Mouse (Mus musculus): ENCODE data around the gene Mgat4d.
"Not testable (repeated sequence)": the region's sequence is repeated elsewhere in the genome, so short reads cannot be mapped to it uniquely, and the experiment has no call there.

Gene Mgat4d

GRCm38 (mm10) chr8:83348263-83348662, at the start of gene Mgat4d:
Gene Mgat4d, plus strand, starts transcription at chr8:83348471.
- no peak for DNase-seq

DNA sequence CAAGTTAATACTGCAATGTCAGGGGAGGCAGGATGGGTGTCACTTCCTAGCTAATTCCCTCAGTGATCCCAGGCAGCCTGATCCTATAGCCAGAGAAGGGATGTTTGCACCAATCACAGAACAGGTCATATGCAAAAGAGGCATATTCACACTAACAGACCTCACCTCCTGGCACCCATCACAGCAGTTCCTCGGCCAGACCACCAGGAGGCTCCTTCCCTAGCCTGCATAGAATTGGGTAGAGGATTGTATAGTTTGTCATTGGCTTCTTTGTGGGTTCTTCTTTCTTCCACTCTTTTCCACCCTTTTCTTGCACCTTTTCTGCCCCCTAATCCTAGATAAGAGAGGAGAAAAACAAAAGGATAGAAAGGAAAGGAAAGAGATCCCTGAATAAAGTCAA, 48.1 kb upstream of the Mgat4d start:
- peak; percentile 18 for DNase-seq

- no peak for DNase-seq
Observed at GRCm38 (mm10) chr8:83304946-83305345, 43.3 kb upstream of the Mgat4d start.

DNA sequence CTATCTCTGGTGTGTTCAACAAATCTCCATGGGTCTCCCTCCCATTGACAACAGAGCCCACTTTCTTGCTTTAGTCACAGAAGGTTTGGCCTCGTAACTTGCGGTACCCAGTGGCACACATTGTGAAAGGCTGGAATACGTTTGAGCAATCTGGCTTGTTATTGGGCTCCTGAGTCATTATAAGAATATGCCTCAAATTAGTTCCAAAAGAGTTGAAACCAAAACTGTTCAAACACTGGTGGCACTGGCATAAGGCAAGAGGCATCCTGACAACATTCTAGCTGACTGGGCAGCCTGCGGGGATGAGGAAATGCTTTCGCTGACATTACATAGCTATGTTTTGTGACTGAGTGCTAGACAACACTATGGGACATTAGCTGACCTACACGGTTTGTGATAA, 38.4 kb upstream of the Mgat4d start:
- DNase-seq: no peak

DNA sequence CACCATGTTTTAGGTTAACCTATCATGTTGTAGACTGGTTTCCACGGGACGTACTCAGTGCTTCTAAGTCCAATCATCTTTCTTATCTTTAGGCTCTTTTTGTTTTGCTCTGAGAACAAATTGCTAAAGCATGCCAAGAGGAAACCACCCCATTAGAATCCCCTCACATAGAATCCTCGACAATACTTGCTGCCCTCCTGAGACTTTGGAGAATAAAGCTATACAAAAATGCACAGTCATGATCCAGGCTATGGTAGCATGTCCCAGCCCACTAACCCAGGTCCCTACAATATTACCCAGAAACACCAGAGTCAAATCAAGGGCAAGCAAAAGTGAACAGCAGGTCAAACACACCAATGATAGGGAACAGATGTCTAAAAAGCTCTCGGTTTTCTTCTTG, 33.2 kb upstream of the Mgat4d start:
- DNase-seq: not testable (repeated sequence)

GRCm38 (mm10) chr8:83315691-83316090, 32.6 kb upstream of the Mgat4d start:
- DNase-seq: no peak

DNA sequence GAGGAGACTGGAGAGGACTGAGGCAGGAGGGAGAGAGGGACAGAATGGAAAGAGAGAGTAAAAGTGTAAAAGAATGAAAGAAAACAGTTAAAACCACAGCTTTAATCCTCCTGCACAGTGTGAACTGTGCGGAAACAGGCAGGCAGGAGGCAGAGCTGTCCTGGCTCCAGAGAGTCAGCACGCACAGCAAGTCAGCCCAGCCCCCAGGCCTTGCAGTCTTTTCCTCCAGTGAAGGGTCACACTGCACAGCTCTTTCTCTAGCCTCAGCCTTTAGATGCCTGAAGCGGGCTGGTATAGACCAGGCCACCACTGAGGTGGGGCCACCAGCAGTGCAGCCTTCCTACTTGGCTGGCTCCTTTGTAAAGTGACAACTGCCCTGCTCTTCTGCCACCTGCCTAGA, 27.7 kb upstream of the Mgat4d start:
- DNase-seq: no peak

GRCm38 (mm10) chr8:83322374-83322773, 25.9 kb upstream of the Mgat4d start:
- DNase-seq: no peak

- DNase-seq: no peak
Observed at GRCm38 (mm10) chr8:83323056-83323455, 25.2 kb upstream of the Mgat4d start.

- DNase-seq: no peak
Observed at GRCm38 (mm10) chr8:83327889-83328288, 20.4 kb upstream of the Mgat4d start.

GRCm38 (mm10) chr8:83331567-83331898, 16.7 kb upstream of the Mgat4d start:
- DNase-seq: peak; percentile 20

DNA sequence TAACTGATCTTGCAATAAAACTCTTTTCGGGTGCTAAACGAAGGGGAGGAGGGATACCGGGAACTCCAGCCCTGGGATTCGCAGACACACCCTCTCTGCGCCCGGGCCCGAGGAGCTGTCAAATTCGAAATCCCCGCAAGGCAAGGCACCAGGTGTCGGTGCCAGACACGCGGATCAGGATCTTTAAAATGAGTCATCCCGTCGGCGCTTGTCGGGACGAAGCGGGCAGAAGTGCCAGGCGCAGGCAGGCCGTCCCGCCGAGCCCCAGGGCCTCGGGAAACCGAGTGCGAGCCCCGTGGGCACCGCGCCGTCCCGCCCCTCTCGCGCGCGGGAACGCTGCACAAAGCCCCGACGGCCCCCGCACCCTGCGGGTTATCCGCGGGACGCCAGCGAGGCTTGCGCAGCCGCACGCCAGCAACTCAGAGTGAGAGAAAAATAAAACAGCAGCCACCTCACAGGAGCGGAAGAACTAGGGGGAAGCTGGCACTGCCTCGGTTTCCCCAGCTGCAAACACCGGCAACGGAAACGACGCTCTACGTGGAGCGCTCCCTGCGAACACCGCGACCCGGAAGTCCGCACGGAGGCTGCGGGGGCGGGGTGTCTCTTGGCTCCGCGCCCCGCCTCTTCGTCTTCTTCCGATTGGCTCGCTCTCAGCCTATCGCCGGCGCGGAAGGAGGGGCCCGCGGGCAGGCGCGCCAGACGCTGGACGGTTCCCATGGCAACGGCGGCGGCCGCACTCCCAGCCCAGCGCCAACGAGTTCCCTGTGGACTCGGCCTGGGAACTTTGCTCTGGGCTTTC, 16.2 kb upstream of the Mgat4d start, which contains the start of gene Elmod2:
Gene Elmod2, minus strand, starts transcription at position 588 of the 799 bp plus-strand sequence.
- peak; percentile 98 for DNase-seq

GRCm38 (mm10) chr8:83332864-83333263, 15.4 kb upstream of the Mgat4d start:
- DNase-seq: no peak

GRCm38 (mm10) chr8:83342076-83342475, 6.2 kb upstream of the Mgat4d start:
- no peak for DNase-seq

- DNase-seq: peak; percentile 31
Observed at GRCm38 (mm10) chr8:83342693-83343092, 5.6 kb upstream of the Mgat4d start.

DNA sequence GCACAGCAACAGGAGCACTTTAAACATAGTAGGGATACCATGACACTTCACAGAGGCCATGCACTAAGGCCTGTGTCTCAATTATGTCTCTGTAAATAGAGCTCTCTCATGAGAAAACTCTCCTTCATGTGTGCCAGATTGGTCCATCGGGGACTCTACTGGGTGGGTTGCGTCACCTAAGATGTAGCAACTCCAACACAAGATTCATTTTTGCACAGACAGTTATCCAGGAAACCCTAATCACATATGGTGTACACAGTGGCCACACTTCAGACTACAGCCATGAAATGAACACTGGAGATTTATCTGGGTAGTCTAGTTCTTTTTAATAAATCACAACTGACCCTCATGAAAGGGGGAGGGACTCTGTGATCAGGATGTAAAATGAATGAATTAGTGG, 3.0 kb downstream of the Mgat4d start:
- DNase-seq: no peak

- no peak for DNase-seq
Observed at GRCm38 (mm10) chr8:83363156-83363769, 15.0 kb downstream of the Mgat4d start.

DNA sequence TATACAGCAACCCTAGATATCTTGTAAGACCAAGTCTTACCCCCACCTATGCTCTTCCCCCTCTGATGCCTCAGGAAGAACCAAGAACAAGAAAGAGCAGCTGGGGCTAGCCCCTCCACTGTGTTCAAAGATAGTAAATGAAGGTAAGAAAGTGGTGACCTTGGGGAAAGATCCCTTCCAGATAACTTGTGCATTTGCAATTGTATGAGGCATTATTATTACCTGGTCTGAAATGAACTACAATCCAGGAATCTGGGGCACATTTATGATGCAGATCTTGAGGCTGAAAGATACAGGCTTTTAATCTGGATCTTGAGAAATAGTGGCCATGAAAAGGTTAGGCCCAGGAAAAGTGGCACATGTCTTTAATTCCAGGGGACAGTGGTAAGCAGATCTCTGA, 29.0 kb downstream of the Mgat4d start:
- no peak for DNase-seq

DNA sequence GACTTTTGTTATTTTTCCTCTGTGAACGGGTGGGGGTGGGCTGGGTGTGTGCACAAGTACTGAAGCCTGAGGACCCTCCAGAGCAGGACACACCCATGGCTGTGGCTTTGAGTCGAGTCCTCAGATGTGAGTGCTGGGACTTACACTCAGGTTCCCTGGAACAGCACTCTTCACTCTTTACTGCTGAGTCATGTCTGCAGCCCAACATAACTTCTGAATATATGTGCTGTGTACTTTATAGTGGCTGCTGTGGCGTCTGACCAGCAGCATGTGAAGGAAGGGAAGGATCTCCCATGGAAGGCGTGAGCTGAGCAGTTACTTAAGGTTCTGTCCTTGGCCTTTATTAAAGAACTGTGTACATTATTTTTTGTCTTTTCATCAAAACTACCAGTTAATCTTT, 31.9 kb downstream of the Mgat4d start:
- no peak for DNase-seq

- DNase-seq: no peak
Observed at GRCm38 (mm10) chr8:83381016-83381415, 32.7 kb downstream of the Mgat4d start.

DNA sequence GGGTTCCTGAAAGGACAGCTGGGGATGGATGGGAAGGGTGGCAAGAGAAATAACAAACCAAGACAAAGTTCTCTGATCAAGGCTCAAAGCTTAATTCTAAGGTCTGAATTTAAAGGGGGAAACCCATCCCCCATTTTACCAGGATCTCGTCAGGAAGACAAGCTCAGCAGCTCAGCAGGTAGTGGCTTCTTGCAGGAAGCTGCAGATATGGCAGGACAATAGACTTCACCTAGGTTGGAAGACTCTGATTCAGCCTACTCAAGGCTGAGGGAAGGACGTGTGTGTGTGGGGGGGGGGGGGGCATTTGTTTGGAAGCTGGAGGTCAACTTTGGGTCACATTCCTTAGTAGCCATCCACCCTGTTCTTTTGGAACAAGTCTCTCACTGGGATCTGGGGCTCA, 34.6 kb downstream of the Mgat4d start:
- DNase-seq: no peak

GRCm38 (mm10) chr8:83389316-83390005, 41.2 kb downstream of the Mgat4d start, which contains the start of gene Clgn:
Gene Clgn, plus strand, starts transcription at chr8:83389867.
- peak; percentile 7 for DNase-seq

- no peak for DNase-seq
Observed at GRCm38 (mm10) chr8:83390006-83390701, 41.9 kb downstream of the Mgat4d start.
